Mouse (Mus musculus): Measurements from ENCODE around the gene Fancc. TPM values are rescaled to one million over a fixed set of nuclear protein-coding genes. Genes with fewer than 3 reads are reported as not detected.
A peak's percentile ranks its signal among the peaks of the same experiment; 100 is the strongest.

Gene Fancc
- polyA plus RNA-seq, 1 experiment, result 14.7 TPM

- Histone ChIP-seq H3K27me3 (ENCODE audit: control insufficient read depth, insufficient read depth, low read length) (no peaks in the 10 kb centered on the region), H3K27ac (ENCODE audit: control insufficient read depth, insufficient read depth, low read length) (no peak overlapping the region), H3K4me3 (ENCODE audit: control insufficient read depth, insufficient read depth, low read length) (no peak overlapping the region), H3K4me1 (replicated peaks; ENCODE audit: control insufficient read depth, insufficient read depth, low read length) (peaks cover 18% of the 10 kb centered on the region), H3K36me3 (ENCODE audit: control insufficient read depth, insufficient read depth, low read length) (no peaks in the 10 kb centered on the region)
- DNase-seq, result no peak
- WGBS, result 100% methylated on average over 1 of the region's 1 CpGs
- TF ChIP-seq POLR2A (IDR thresholded peaks at IDR 0.05; ENCODE audit: control insufficient read depth, extremely low read depth, insufficient read depth, low read length, poor library complexity) (no peak), CTCF (IDR thresholded peaks at IDR 0.05; ENCODE audit: borderline replicate concordance, control insufficient read depth, extremely low read depth, insufficient read depth, low read length, poor library complexity) (no peak)
Observed at GRCm38 (mm10) chr13:63313247-63313646, 183.8 kb downstream of the Fancc start.

GRCm38 (mm10) chr13:63311156-63311555, 185.9 kb downstream of the Fancc start:
- no peaks in the 10 kb centered on the region for H3K36me3 ChIP-seq (ENCODE audit: control insufficient read depth, insufficient read depth, low read length)
- no peak overlapping the region for H3K27ac ChIP-seq (ENCODE audit: control insufficient read depth, insufficient read depth, low read length)
- WGBS, result 62% methylated on average over 2 of the region's 2 CpGs
- H3K27me3 ChIP-seq (ENCODE audit: control insufficient read depth, insufficient read depth, low read length), result no peaks in the 10 kb centered on the region
- peaks cover 28% of the 10 kb centered on the region for H3K4me1 ChIP-seq (replicated peaks; ENCODE audit: control insufficient read depth, insufficient read depth, low read length)
- no peak overlapping the region for H3K4me3 ChIP-seq (ENCODE audit: control insufficient read depth, insufficient read depth, low read length)
- TF ChIP-seq POLR2A (IDR thresholded peaks at IDR 0.05; ENCODE audit: control insufficient read depth, extremely low read depth, insufficient read depth, low read length, poor library complexity), result no peak
- TF ChIP-seq CTCF (IDR thresholded peaks at IDR 0.05; ENCODE audit: borderline replicate concordance, control insufficient read depth, extremely low read depth, insufficient read depth, low read length, poor library complexity), result no peak
- DNase-seq, result no peak

- Histone ChIP-seq H3K27ac (ENCODE audit: control insufficient read depth, insufficient read depth, low read length) (no peak overlapping the region), H3K27me3 (ENCODE audit: control insufficient read depth, insufficient read depth, low read length) (no peaks in the 10 kb centered on the region), H3K4me3 (ENCODE audit: control insufficient read depth, insufficient read depth, low read length) (no peak overlapping the region), H3K4me1 (replicated peaks; ENCODE audit: control insufficient read depth, insufficient read depth, low read length) (peaks cover 28% of the 10 kb centered on the region), H3K36me3 (ENCODE audit: control insufficient read depth, insufficient read depth, low read length) (no peaks in the 10 kb centered on the region)
- no peak for DNase-seq
- WGBS, result 93% methylated on average over 3 of the region's 3 CpGs
- TF ChIP-seq CTCF (IDR thresholded peaks at IDR 0.05; ENCODE audit: borderline replicate concordance, control insufficient read depth, extremely low read depth, insufficient read depth, low read length, poor library complexity) (no peak), POLR2A (IDR thresholded peaks at IDR 0.05; ENCODE audit: control insufficient read depth, extremely low read depth, insufficient read depth, low read length, poor library complexity) (no peak)
Observed at GRCm38 (mm10) chr13:63309563-63309962, 187.5 kb downstream of the Fancc start.

GRCm38 (mm10) chr13:63306768-63307167, 190.3 kb downstream of the Fancc start:
- peak; percentile 47 for DNase-seq
- TF ChIP-seq CTCF (IDR thresholded peaks at IDR 0.05; ENCODE audit: borderline replicate concordance, control insufficient read depth, extremely low read depth, insufficient read depth, low read length, poor library complexity) (no peak), POLR2A (IDR thresholded peaks at IDR 0.05; ENCODE audit: control insufficient read depth, extremely low read depth, insufficient read depth, low read length, poor library complexity) (no peak)
- Histone ChIP-seq H3K36me3 (ENCODE audit: control insufficient read depth, insufficient read depth, low read length) (peaks cover 14% of the 10 kb centered on the region), H3K4me3 (ENCODE audit: control insufficient read depth, insufficient read depth, low read length) (no peak overlapping the region), H3K27me3 (ENCODE audit: control insufficient read depth, insufficient read depth, low read length) (no peaks in the 10 kb centered on the region), H3K27ac (ENCODE audit: control insufficient read depth, insufficient read depth, low read length) (no peak overlapping the region), H3K4me1 (replicated peaks; ENCODE audit: control insufficient read depth, insufficient read depth, low read length) (peaks cover 14% of the 10 kb centered on the region)
- 49% methylated on average over 5 of the region's 5 CpGs for WGBS

GRCm38 (mm10) chr13:63305160-63306011, 191.7 kb downstream of the Fancc start:
- TF ChIP-seq CTCF (IDR thresholded peaks at IDR 0.05; ENCODE audit: borderline replicate concordance, control insufficient read depth, extremely low read depth, insufficient read depth, low read length, poor library complexity), result no peak
- no peak for TF ChIP-seq POLR2A (IDR thresholded peaks at IDR 0.05; ENCODE audit: control insufficient read depth, extremely low read depth, insufficient read depth, low read length, poor library complexity)
- Histone ChIP-seq H3K27me3 (ENCODE audit: control insufficient read depth, insufficient read depth, low read length) (no peaks in the 10 kb centered on the region), H3K4me3 (ENCODE audit: control insufficient read depth, insufficient read depth, low read length) (no peak overlapping the region), H3K4me1 (replicated peaks; ENCODE audit: control insufficient read depth, insufficient read depth, low read length) (peaks cover 10% of the 10 kb centered on the region), H3K27ac (ENCODE audit: control insufficient read depth, insufficient read depth, low read length) (no peak overlapping the region), H3K36me3 (ENCODE audit: control insufficient read depth, insufficient read depth, low read length) (peaks cover 17% of the 10 kb centered on the region)
- 94% methylated on average over 16 of the region's 16 CpGs for WGBS
- no peak for DNase-seq

- DNase-seq, result no peak
- WGBS, result 91% methylated on average over 3 of the region's 3 CpGs
- TF ChIP-seq POLR2A (IDR thresholded peaks at IDR 0.05; ENCODE audit: control insufficient read depth, extremely low read depth, insufficient read depth, low read length, poor library complexity) (no peak), CTCF (IDR thresholded peaks at IDR 0.05; ENCODE audit: borderline replicate concordance, control insufficient read depth, extremely low read depth, insufficient read depth, low read length, poor library complexity) (no peak)
- H3K36me3 ChIP-seq (ENCODE audit: control insufficient read depth, insufficient read depth, low read length), result peaks cover 17% of the 10 kb centered on the region
- H3K4me1 ChIP-seq (replicated peaks; ENCODE audit: control insufficient read depth, insufficient read depth, low read length), result peaks cover 10% of the 10 kb centered on the region
- no peak overlapping the region for H3K4me3 ChIP-seq (ENCODE audit: control insufficient read depth, insufficient read depth, low read length)
- no peak overlapping the region for H3K27ac ChIP-seq (ENCODE audit: control insufficient read depth, insufficient read depth, low read length)
- H3K27me3 ChIP-seq (ENCODE audit: control insufficient read depth, insufficient read depth, low read length), result no peaks in the 10 kb centered on the region
Observed at GRCm38 (mm10) chr13:63304799-63305159, 192.3 kb downstream of the Fancc start.
